ENCODE assay signal across 27 mouse cellular contexts in the genomic region with DNA sequence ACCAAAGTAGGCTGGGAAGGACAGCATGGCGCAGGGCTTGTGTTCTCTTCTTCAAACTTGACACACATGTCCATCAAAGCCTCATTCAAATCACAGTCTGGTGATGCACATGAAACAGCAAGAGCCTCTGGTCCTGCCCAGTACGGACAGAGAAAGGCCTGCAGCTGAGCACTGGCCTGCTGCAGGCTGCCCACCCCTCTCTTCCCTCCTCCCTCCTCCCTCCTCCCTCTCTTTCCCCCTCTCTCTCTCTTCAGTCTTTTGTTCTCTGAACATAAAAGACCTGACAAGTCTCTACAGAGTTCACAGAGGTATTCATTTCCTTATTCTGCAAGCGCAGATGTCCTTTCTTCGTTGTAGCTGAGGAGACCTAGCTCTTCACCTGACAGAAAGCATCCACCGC.
DNase-seq lines count a peak whose midpoint lies in the region; ATAC-seq lines count a peak whose summit lies in the region.
"Had no signal": no experiment of that assay in that cellular context is flagged by ENCODE, and none has a peak within 500 bp of the region (broad histone marks: within the 10 kb centered on the region; RNA-seq: fewer than 3 reads in every experiment).

No protein-coding gene starts in this region.

- H3K9me3 ChIP-seq in forebrain, embryonic 10.5 days, result no peaks in the 10 kb centered on the region
- H3K9me3 ChIP-seq in forebrain, embryonic 13.5 days (replicated peaks), result 0 out of 2 replicates have a peak, but pooled peaks cover 3% of the 10 kb centered on the region
- H3K9me3 ChIP-seq in neural tube, embryonic 11.5 days (ENCODE audit: control insufficient read depth, low read length), result no peaks in the 10 kb centered on the region
- H3K9me3 ChIP-seq in limb, embryonic 10.5 days (replicated peaks), result no peaks in the 10 kb centered on the region
- H3K9me3 ChIP-seq in midbrain, embryonic 15.5 days, result no peaks in the 10 kb centered on the region
- H3K9me3 ChIP-seq: neural tube, embryonic 13.5 days had no signal

- H3K4me2 ChIP-seq in forebrain, embryonic 13.5 days, result no peak overlapping the region
- H3K4me2 ChIP-seq in neural tube, embryonic 11.5 days (ENCODE audit: low read depth), result no peak overlapping the region
- H3K4me2 ChIP-seq in midbrain, embryonic 15.5 days, result no peak overlapping the region
- H3K4me2 ChIP-seq: embryonic facial prominence, embryonic 12.5 days; heart, embryonic 11.5 days; lung, embryonic 14.5 days; neural tube, embryonic 13.5 days had no signal

- H3K36me3 ChIP-seq in forebrain, embryonic 10.5 days (replicated peaks), result no peaks in the 10 kb centered on the region
- H3K36me3 ChIP-seq in forebrain, embryonic 13.5 days (ENCODE audit: poor library complexity, severe bottlenecking), result no peaks in the 10 kb centered on the region
- H3K36me3 ChIP-seq in neural tube, embryonic 11.5 days (ENCODE audit: control insufficient read depth, insufficient read depth, low read length), result no peaks in the 10 kb centered on the region
- H3K36me3 ChIP-seq in limb, embryonic 10.5 days, result no peaks in the 10 kb centered on the region
- no peaks in the 10 kb centered on the region for H3K36me3 ChIP-seq in midbrain, embryonic 15.5 days (replicated peaks)
- H3K36me3 ChIP-seq: embryonic facial prominence, embryonic 12.5 days; neural tube, embryonic 13.5 days had no signal

- H3K4me1 ChIP-seq in forebrain, embryonic 10.5 days, result peaks cover 28% of the 10 kb centered on the region
- peaks cover 14% of the 10 kb centered on the region for H3K4me1 ChIP-seq in forebrain, embryonic 13.5 days
- H3K4me1 ChIP-seq in neural tube, embryonic 11.5 days (ENCODE audit: control insufficient read depth, insufficient read depth, low read length), result no peaks in the 10 kb centered on the region
- H3K4me1 ChIP-seq in limb, embryonic 10.5 days, result peaks cover 24% of the 10 kb centered on the region
- peaks cover 8% of the 10 kb centered on the region; the same call in 1 of the 2 replicates for H3K4me1 ChIP-seq in midbrain, embryonic 15.5 days
- H3K4me1 ChIP-seq: embryonic facial prominence, embryonic 12.5 days had no signal

- ATAC-seq in forebrain, embryonic 13.5 days, result no peak
- ATAC-seq in neural tube, embryonic 11.5 days (ENCODE audit: insufficient read depth, low FRiP score, low TSS enrichment), result no peak
- peak; percentile 39; the same call in 1 of the 2 replicates for ATAC-seq in midbrain, embryonic 15.5 days (replicated peaks)
- ATAC-seq: forebrain, embryonic 16.5 days; intestine, embryonic 16.5 days; Patski had no signal

- peaks cover 9% of the 10 kb centered on the region; the same call in 1 of the 2 replicates for H3K27me3 ChIP-seq in forebrain, embryonic 10.5 days (ENCODE audit: poor library complexity, severe bottlenecking)
- no peaks in the 10 kb centered on the region for H3K27me3 ChIP-seq in forebrain, embryonic 13.5 days
- H3K27me3 ChIP-seq in neural tube, embryonic 11.5 days (ENCODE audit: control insufficient read depth, insufficient read depth, low read length), result no peaks in the 10 kb centered on the region
- 0 out of 2 replicates have a peak, but pooled peaks cover 4% of the 10 kb centered on the region for H3K27me3 ChIP-seq in limb, embryonic 10.5 days (ENCODE audit: low read depth, poor library complexity, severe bottlenecking)
- H3K27me3 ChIP-seq in midbrain, embryonic 15.5 days (replicated peaks), result no peaks in the 10 kb centered on the region
- H3K27me3 ChIP-seq: embryonic facial prominence, embryonic 12.5 days; Patski had no signal

- no peak for DNase-seq in forebrain, embryonic 10.5 days (ENCODE audit: extremely low spot score, low spot score)
- DNase-seq in neural tube, embryonic 11.5 days (ENCODE audit: low spot score), result peak; percentile 18
- DNase-seq in neural tube, embryonic 10.5 days (ENCODE audit: extremely low spot score, low spot score), result no peak
- DNase-seq in limb, embryonic 10.5 days (ENCODE audit: low spot score), result no peak
- no peak for DNase-seq in c-Kit-positive CD71-positive TER-119-positive erythroid progenitor cells, embryonic 14.5 days (ENCODE audit: low spot score)
- no peak for DNase-seq in adrenal gland, postnatal 4 days (ENCODE audit: low spot score in 2 of 2)
- DNase-seq: adrenal gland, postnatal 10 days; cerebellum, adult 18-20 months; cerebellum, postnatal 10 days; gastrocnemius, adult 2 months; gastrocnemius, postnatal 36 days; heart, adult 18-20 months; heart, postnatal 36 days; kidney, adult 9 months; kidney, postnatal 10 days; liver; lung, embryonic 14.5 days; lung, postnatal 14 days had no signal

- no peak overlapping the region for H3K4me3 ChIP-seq in forebrain, embryonic 10.5 days
- H3K4me3 ChIP-seq in forebrain, embryonic 13.5 days, result no peak overlapping the region
- H3K4me3 ChIP-seq in neural tube, embryonic 11.5 days (ENCODE audit: low read depth, low read length), result no peak overlapping the region
- no peak overlapping the region for H3K4me3 ChIP-seq in limb, embryonic 10.5 days
- H3K4me3 ChIP-seq in midbrain, embryonic 15.5 days, result no peak overlapping the region
- H3K4me3 ChIP-seq: embryonic facial prominence, embryonic 12.5 days; gastrocnemius, adult 2 months; neural tube, embryonic 13.5 days had no signal

- 50% methylated on average over 5 of the region's 5 CpGs for WGBS in forebrain, embryonic 10.5 days
- WGBS in forebrain, embryonic 13.5 days, result 24% methylated on average over 5 of the region's 5 CpGs
- 58% methylated on average over 5 of the region's 5 CpGs for WGBS in neural tube, embryonic 11.5 days
- WGBS in limb, embryonic 10.5 days, result 84% methylated on average over 5 of the region's 5 CpGs
- 20% methylated on average over 5 of the region's 5 CpGs for WGBS in midbrain, embryonic 15.5 days

- peak overlapping the region; percentile 22; the same call in 1 of the 2 replicates for H3K27ac ChIP-seq in forebrain, embryonic 10.5 days
- H3K27ac ChIP-seq in forebrain, embryonic 13.5 days, result no peak overlapping the region
- no peak overlapping the region for H3K27ac ChIP-seq in neural tube, embryonic 11.5 days (ENCODE audit: low read depth, low read length)
- peak overlapping the region; percentile 7; the same call in 1 of the 2 replicates for H3K27ac ChIP-seq in limb, embryonic 10.5 days
- H3K27ac ChIP-seq in midbrain, embryonic 15.5 days, result no peak overlapping the region
- H3K27ac ChIP-seq: embryonic facial prominence, embryonic 12.5 days; gastrocnemius, adult 2 months; liver, embryonic 14.5 days; neural tube, embryonic 13.5 days had no signal

- H3K9ac ChIP-seq in forebrain, embryonic 13.5 days, result no peak overlapping the region
- no peak overlapping the region for H3K9ac ChIP-seq in neural tube, embryonic 11.5 days (ENCODE audit: low read length)
- H3K9ac ChIP-seq in midbrain, embryonic 15.5 days, result no peak overlapping the region
- H3K9ac ChIP-seq: embryonic facial prominence, embryonic 12.5 days; liver, embryonic 14.5 days; lung, embryonic 14.5 days; neural tube, embryonic 13.5 days had no signal

Comparison
In these comparisons a context has a peak if more than half of its experiments do, and no peak if none do; other contexts are left out.
1. H3K27ac ChIP-seq: peak in forebrain, embryonic 10.5 days (single experiment) and limb, embryonic 10.5 days (single experiment); none in forebrain, embryonic 13.5 days (single experiment), neural tube, embryonic 11.5 days (single experiment) and midbrain, embryonic 15.5 days (single experiment).